Mouse (Mus musculus) left cerebral cortex, postnatal 36 days (tissue): ENCODE data around the gene Plxna1. TPM values are rescaled to one million over a fixed set of nuclear protein-coding genes. Genes with fewer than 3 reads are reported as not detected.

Experiments used
- DNase-seq, 2 experiments: peaks; one replicate each; pipeline ENCODE4 v3.0.0; 2021 to 2022; ENCODE audit warnings: low spot score in 2 of 2, mixed read lengths in 1 of 2
- intact Hi-C: fragments of 180-260 bp; cut with DNase I; formaldehyde crosslinking; loops from one replicate; pipeline ENCODE4 v1.15.1; 2025
- total RNA-seq, 2 experiments: library from RNA; stranded (reverse); gene quantifications; 2 replicates each; pipeline ENCODE4 v1.2.3; 2021

The Plxna1 gene
- total RNA-seq, 2 experiments from 2014 or later: 56.2 to 70.4 TPM

GRCm38 (mm10) chr6:89286700-89287428 lies 75.6 kb downstream of the Plxna1 start:
- DNase-seq: no peak
- intact Hi-C loops: no loop called here

- DNase-seq: no peak
- intact Hi-C loops: no loop called here
Measured at GRCm38 (mm10) chr6:89286286-89286655, 76.1 kb downstream of the Plxna1 start.

GRCm38 (mm10) chr6:89285561-89286285 lies 76.7 kb downstream of the Plxna1 start:
- DNase-seq: no peak
- intact Hi-C loops: no loop called here

- intact Hi-C loops: no loop called here
- DNase-seq: no peak
Measured at GRCm38 (mm10) chr6:89285116-89285515, 77.3 kb downstream of the Plxna1 start.

- intact Hi-C loops: no loop called here
- no peak for DNase-seq
Measured at GRCm38 (mm10) chr6:89283095-89283494, 79.3 kb downstream of the Plxna1 start.

GRCm38 (mm10) chr6:89282626-89283025 lies 79.8 kb downstream of the Plxna1 start:
- no peak for DNase-seq
- intact Hi-C loops: no loop called here

- intact Hi-C loops: no loop called here
- DNase-seq: no peak
Measured at GRCm38 (mm10) chr6:89281492-89282332, 80.7 kb downstream of the Plxna1 start.

- no peak for DNase-seq
- intact Hi-C loops: no loop called here
Measured at GRCm38 (mm10) chr6:89280555-89280954, 81.9 kb downstream of the Plxna1 start.

- intact Hi-C loops: no loop called here
- DNase-seq: no peak
Measured at GRCm38 (mm10) chr6:89271731-89272475, 90.5 kb downstream of the Plxna1 start.

- no peak for DNase-seq
- intact Hi-C loops: no loop called here
Measured at GRCm38 (mm10) chr6:89267181-89267580, 95.2 kb downstream of the Plxna1 start.

Other genes starting within 250 kb of the Plxna1 start
- 10 to 100 TPM; 74.4 to 91.7 TPM for gene Chchd6, start 233.0 kb upstream of the Plxna1 start, total RNA-seq